Mouse (Mus musculus) megakaryocyte, embryonic 14.5 days (primary cell): ENCODE data around the gene Prtg. TPM values are rescaled to one million over a fixed set of nuclear protein-coding genes. Genes with fewer than 3 reads are reported as not detected.

Source experiments
- H3K27me3 ChIP-seq: replicated peaks from 2 replicates; pipeline ENCODE3; 2012; ENCODE audit warnings: inconsistent platforms
- H3K36me3 ChIP-seq: replicated peaks from 2 replicates; pipeline ENCODE3; 2012; ENCODE audit warnings: low read length, inconsistent platforms, mixed read lengths
- H3K4me1 ChIP-seq: 2 replicates; pipeline ENCODE4 v1.6.1; 2012; ENCODE audit warnings: inconsistent platforms
- H3K4me3 ChIP-seq: replicated peaks from 2 replicates; pipeline ENCODE3; 2012; ENCODE audit warnings: moderate library complexity, mild to moderate bottlenecking, inconsistent platforms
- H3K9me3 ChIP-seq: 2 replicates; pipeline ENCODE4 v1.6.1; 2012; ENCODE audit warnings: inconsistent platforms
- FLI1 ChIP-seq: IDR thresholded peaks from 2 replicates; pipeline ENCODE4 v1.6.1; 2012; ENCODE audit warnings: low read length, inconsistent platforms, mixed read lengths
- GATA1 ChIP-seq: IDR thresholded peaks from 3 replicates; pipeline ENCODE4 v1.6.1; 2012; ENCODE audit warnings: mixed read lengths, low read length, inconsistent platforms, borderline replicate concordance
- polyA plus RNA-seq: library from polyadenylated mRNA; stranded (reverse); fragments of >175 nt; gene quantifications from 2 replicates; pipeline ENCODE4 v1.2.3, GENCODE M21; 2012; ENCODE audit warnings: low replicate concordance; ENCODE audit not compliant: insufficient read depth

Prtg gene
- polyA plus RNA-seq, 1 experiment: not detected

GRCm38 (mm10) chr9:72808586-72808985 is 1.9 kb downstream of the Prtg start:
- H3K36me3 ChIP-seq: no peaks in the 10 kb centered on the region
- no peaks in the 10 kb centered on the region; the same call in 1 of the 2 replicates for H3K9me3 ChIP-seq
- TF ChIP-seq FLI1 (no peak), GATA1 (no peak)
- peaks cover 18% of the 10 kb centered on the region for H3K4me1 ChIP-seq
- H3K27me3 ChIP-seq: peaks cover 68% of the 10 kb centered on the region
- no peak overlapping the region for H3K4me3 ChIP-seq

- Histone ChIP-seq H3K27me3 (peaks cover 67% of the 10 kb centered on the region), H3K4me3 (no peak overlapping the region), H3K36me3 (no peaks in the 10 kb centered on the region), H3K4me1 (peaks cover 18% of the 10 kb centered on the region), H3K9me3 (no peaks in the 10 kb centered on the region; the same call in 1 of the 2 replicates)
- no peak for TF ChIP-seq GATA1
- TF ChIP-seq FLI1: no peak
Observed at GRCm38 (mm10) chr9:72809077-72809476, 2.4 kb downstream of the Prtg start.

GRCm38 (mm10) chr9:72810607-72811006 is 3.9 kb downstream of the Prtg start:
- Histone ChIP-seq H3K4me1 (peaks cover 18% of the 10 kb centered on the region), H3K4me3 (no peak overlapping the region), H3K36me3 (no peaks in the 10 kb centered on the region), H3K27me3 (peaks cover 57% of the 10 kb centered on the region), H3K9me3 (no peaks in the 10 kb centered on the region; the same call in 1 of the 2 replicates)
- no peak for TF ChIP-seq GATA1
- no peak for TF ChIP-seq FLI1

- peaks cover 13% of the 10 kb centered on the region for H3K4me1 ChIP-seq
Observed at GRCm38 (mm10) chr9:72812091-72812490, 5.4 kb downstream of the Prtg start.

GRCm38 (mm10) chr9:72812594-72813570 is 6.2 kb downstream of the Prtg start:
- no peak for TF ChIP-seq FLI1
- no peak for TF ChIP-seq GATA1
- Histone ChIP-seq H3K4me3 (no peak overlapping the region), H3K36me3 (no peaks in the 10 kb centered on the region), H3K9me3 (no peaks in the 10 kb centered on the region), H3K27me3 (peaks cover 35% of the 10 kb centered on the region), H3K4me1 (peaks cover 6% of the 10 kb centered on the region; the same call in 1 of the 2 replicates)

More at GRCm38 (mm10) chr9:72812091-72812490, 5.4 kb downstream of the Prtg start:
- Histone ChIP-seq H3K27me3 (peaks cover 43% of the 10 kb centered on the region), H3K4me3 (no peak overlapping the region), H3K36me3 (no peaks in the 10 kb centered on the region), H3K9me3 (no peaks in the 10 kb centered on the region; the same call in 1 of the 2 replicates)
- TF ChIP-seq FLI1: no peak
- no peak for TF ChIP-seq GATA1

- Histone ChIP-seq H3K9me3 (no peaks in the 10 kb centered on the region), H3K4me3 (no peak overlapping the region), H3K4me1 (no peaks in the 10 kb centered on the region), H3K27me3 (peaks cover 13% of the 10 kb centered on the region), H3K36me3 (no peaks in the 10 kb centered on the region)
- no peak for TF ChIP-seq FLI1
- no peak for TF ChIP-seq GATA1
Observed at GRCm38 (mm10) chr9:72825511-72825910, 18.8 kb downstream of the Prtg start.

- Histone ChIP-seq H3K27me3 (peaks cover 11% of the 10 kb centered on the region), H3K9me3 (no peaks in the 10 kb centered on the region), H3K36me3 (no peaks in the 10 kb centered on the region), H3K4me1 (no peaks in the 10 kb centered on the region), H3K4me3 (no peak overlapping the region)
- TF ChIP-seq GATA1 (no peak), FLI1 (no peak)
Observed at GRCm38 (mm10) chr9:72825976-72826375, 19.3 kb downstream of the Prtg start.

GRCm38 (mm10) chr9:72828616-72829257 is 22.1 kb downstream of the Prtg start:
- no peak for TF ChIP-seq GATA1
- no peak for TF ChIP-seq FLI1
- H3K4me1 ChIP-seq: no peaks in the 10 kb centered on the region
- H3K27me3 ChIP-seq: peaks cover 14% of the 10 kb centered on the region
- no peaks in the 10 kb centered on the region for H3K9me3 ChIP-seq
- H3K36me3 ChIP-seq: no peaks in the 10 kb centered on the region
- H3K4me3 ChIP-seq: no peak overlapping the region

GRCm38 (mm10) chr9:72833992-72834696 is 27.5 kb downstream of the Prtg start:
- H3K27me3 ChIP-seq: peaks cover 9% of the 10 kb centered on the region
- no peaks in the 10 kb centered on the region for H3K36me3 ChIP-seq
- no peaks in the 10 kb centered on the region for H3K9me3 ChIP-seq
- no peaks in the 10 kb centered on the region for H3K4me1 ChIP-seq
- TF ChIP-seq GATA1: no peak
- no peak for TF ChIP-seq FLI1
- H3K4me3 ChIP-seq: no peak overlapping the region

GRCm38 (mm10) chr9:72835007-72835406 is 28.3 kb downstream of the Prtg start:
- H3K27me3 ChIP-seq: peaks cover 9% of the 10 kb centered on the region
- H3K4me1 ChIP-seq: no peaks in the 10 kb centered on the region
- no peak for TF ChIP-seq FLI1
- TF ChIP-seq GATA1: no peak
- H3K9me3 ChIP-seq: no peaks in the 10 kb centered on the region
- no peaks in the 10 kb centered on the region for H3K36me3 ChIP-seq
- H3K4me3 ChIP-seq: no peak overlapping the region
